Mouse (Mus musculus): ENCODE results near the gene Xpnpep2.

Gene Xpnpep2

GRCm38 (mm10) chrX:48108394-48109315, at the start of gene Xpnpep2:
TSS of gene Xpnpep2 (plus strand) at chrX:48108725.
- DNase-seq: peak; percentile 53

GRCm38 (mm10) chrX:48062481-48062880, 46.0 kb upstream of the Xpnpep2 start:
- DNase-seq: no peak

- DNase-seq: peak; percentile 4
Measured at GRCm38 (mm10) chrX:48064166-48064853, 44.2 kb upstream of the Xpnpep2 start.

- no peak for DNase-seq
Measured at GRCm38 (mm10) chrX:48066891-48067290, 41.6 kb upstream of the Xpnpep2 start.

GRCm38 (mm10) chrX:48071961-48072360, 36.6 kb upstream of the Xpnpep2 start:
- DNase-seq: no peak

GRCm38 (mm10) chrX:48072401-48072800, 36.1 kb upstream of the Xpnpep2 start:
- DNase-seq: no peak

GRCm38 (mm10) chrX:48074691-48075090, 33.8 kb upstream of the Xpnpep2 start:
- peak; percentile 16 for DNase-seq

- DNase-seq: no peak
Measured at GRCm38 (mm10) chrX:48076806-48077425, 31.6 kb upstream of the Xpnpep2 start.

- no peak for DNase-seq
Measured at GRCm38 (mm10) chrX:48082364-48082763, 26.2 kb upstream of the Xpnpep2 start.

- DNase-seq: peak; percentile 20
Measured at GRCm38 (mm10) chrX:48092129-48092528, 16.4 kb upstream of the Xpnpep2 start.

- peak; percentile 43 for DNase-seq
Measured at GRCm38 (mm10) chrX:48093555-48093954, 15.0 kb upstream of the Xpnpep2 start.

- peak; percentile 52 for DNase-seq
Measured at GRCm38 (mm10) chrX:48094658-48095057, 13.9 kb upstream of the Xpnpep2 start.

- DNase-seq: no peak
Measured at GRCm38 (mm10) chrX:48096580-48096979, 11.9 kb upstream of the Xpnpep2 start.

- DNase-seq: no peak
Measured at GRCm38 (mm10) chrX:48098470-48099129, 9.9 kb upstream of the Xpnpep2 start.

GRCm38 (mm10) chrX:48099871-48100270, 8.7 kb upstream of the Xpnpep2 start:
- peak; percentile 66 for DNase-seq

GRCm38 (mm10) chrX:48103256-48103655, 5.3 kb upstream of the Xpnpep2 start:
- DNase-seq: no peak

GRCm38 (mm10) chrX:48104736-48105441, 3.6 kb upstream of the Xpnpep2 start:
- DNase-seq: no peak

GRCm38 (mm10) chrX:48106226-48106625, 2.3 kb upstream of the Xpnpep2 start:
- DNase-seq: no peak

- DNase-seq: no peak
Measured at GRCm38 (mm10) chrX:48109316-48109655, 761 bp downstream of the Xpnpep2 start.

- DNase-seq: no peak
Measured at GRCm38 (mm10) chrX:48119294-48119693, 10.8 kb downstream of the Xpnpep2 start.

GRCm38 (mm10) chrX:48124132-48125071, 15.9 kb downstream of the Xpnpep2 start:
- DNase-seq: peak; percentile 75
